Mouse (Mus musculus): Measurements from ENCODE around the gene Kcna1. TPM values are rescaled to one million over a fixed set of nuclear protein-coding genes. Genes with fewer than 3 reads are reported as not detected.

Gene Kcna1
- total and polyA plus RNA-seq, 3 experiments, result not detected

- no peaks in the 10 kb centered on the region for H3K79me2 ChIP-seq (replicated peaks; ENCODE audit: control insufficient read depth, extremely low read depth, insufficient read depth, poor library complexity, severe bottlenecking)
- H3K36me3 ChIP-seq (replicated peaks in 1 of 2; ENCODE audit: control insufficient read depth in 1 of 2, insufficient read depth in 1 of 2, low read length in 1 of 2), result no peaks in the 10 kb centered on the region
- H3K4me2 ChIP-seq (ENCODE audit: insufficient read depth, low read depth, poor library complexity, severe bottlenecking), result no peak overlapping the region
- no peak overlapping the region for H3K27ac ChIP-seq (ENCODE audit: insufficient read depth, low read depth)
- in situ Hi-C loops (cut with MboI; ENCODE audit: low pct_ligation_motif_present, low pct_unique_long_range_greater_than_20kb, low sequenced_read_pairs), result no loop called here
- H3K9ac ChIP-seq (ENCODE audit: insufficient read depth, low read depth), result no peak overlapping the region
- TF ChIP-seq CTCF (conservative IDR thresholded peaks at IDR 0.05 in 1 of 2, IDR thresholded peaks at IDR 0.05 in 1 of 2; ENCODE audit: low read depth in 2 of 2, low read length in 2 of 2) (peak; percentile 57 to 59), PAX5 (IDR thresholded peaks at IDR 0.05; ENCODE audit: low read length) (no peak), GABPA (IDR thresholded peaks at IDR 0.05; ENCODE audit: insufficient replicate concordance, low read depth, low read length) (no peak)
- H3K27me3 ChIP-seq (replicated peaks), result peaks cover 90% of the 10 kb centered on the region
- DNase-seq (ENCODE audit: extremely low read depth), result no peak
- H3K4me3 ChIP-seq (replicated peaks in 1 of 3; ENCODE audit: low read depth in 2 of 3, low read length in 2 of 3, poor library complexity in 1 of 3), result no peak overlapping the region
- H3K4me1 ChIP-seq (ENCODE audit: control insufficient read depth in 1 of 2, insufficient read depth in 2 of 2), result no peaks in the 10 kb centered on the region
- dilution Hi-C loops (cut with MboI; ENCODE audit: extremely low pct_ligation_motif_present, extremely low pct_unique_long_range_greater_than_20kb, low sequenced_read_pairs), result no loop called here
- no peaks in the 10 kb centered on the region for H3K9me3 ChIP-seq (replicated peaks; ENCODE audit: low read length)
These were observed 32.8 kb upstream of the Kcna1 start for GRCm38 (mm10) chr6:126678961-126679360.

- no peak for TF ChIP-seq KAT2A (IDR thresholded peaks at IDR 0.05; ENCODE audit: insufficient replicate concordance, low read length)
- no peak for TF ChIP-seq E2F4 (IDR thresholded peaks at IDR 0.05; ENCODE audit: insufficient replicate concordance, low read depth, low read length)
- no peak for TF ChIP-seq TBP (conservative IDR thresholded peaks at IDR 0.05; ENCODE audit: low read depth, low read length)
- no peak for TF ChIP-seq USF2 (conservative IDR thresholded peaks at IDR 0.05; ENCODE audit: low read depth, low read length)
- no peak for TF ChIP-seq MAX (IDR thresholded peaks at IDR 0.05; ENCODE audit: low read length)
- TF ChIP-seq HCFC1 (IDR thresholded peaks at IDR 0.05; ENCODE audit: low read depth, low read length), result no peak
- TF ChIP-seq ETS1 (conservative IDR thresholded peaks at IDR 0.05; ENCODE audit: low read depth, low read length), result no peak
- no peak for TF ChIP-seq CTCF (conservative IDR thresholded peaks at IDR 0.05 in 1 of 2, IDR thresholded peaks at IDR 0.05 in 1 of 2; ENCODE audit: low read depth in 2 of 2, low read length in 2 of 2)
- no peaks in the 10 kb centered on the region for H3K4me1 ChIP-seq (ENCODE audit: control insufficient read depth in 1 of 2, insufficient read depth in 2 of 2)
- no peak overlapping the region for H3K9ac ChIP-seq (ENCODE audit: insufficient read depth, low read depth)
- no peak overlapping the region for H3K4me2 ChIP-seq (ENCODE audit: insufficient read depth, low read depth, poor library complexity, severe bottlenecking)
- dilution Hi-C loops (cut with MboI; ENCODE audit: extremely low pct_ligation_motif_present, extremely low pct_unique_long_range_greater_than_20kb, low sequenced_read_pairs) (no loop called here), in situ Hi-C loops (cut with MboI; ENCODE audit: low pct_ligation_motif_present, low pct_unique_long_range_greater_than_20kb, low sequenced_read_pairs) (no loop called here)
- no peaks in the 10 kb centered on the region for H3K36me3 ChIP-seq (replicated peaks in 1 of 2; ENCODE audit: control insufficient read depth in 1 of 2, insufficient read depth in 1 of 2, low read length in 1 of 2)
- H3K9me3 ChIP-seq (replicated peaks; ENCODE audit: low read length), result no peaks in the 10 kb centered on the region
- H3K27ac ChIP-seq (ENCODE audit: insufficient read depth, low read depth), result no peak overlapping the region
- H3K27me3 ChIP-seq (replicated peaks), result peaks cover 85% of the 10 kb centered on the region
- DNase-seq (ENCODE audit: extremely low read depth), result no peak
- no peak overlapping the region for H3K4me3 ChIP-seq (replicated peaks in 1 of 3; ENCODE audit: low read depth in 2 of 3, low read length in 2 of 3, poor library complexity in 1 of 3)
- H3K79me2 ChIP-seq (replicated peaks; ENCODE audit: control insufficient read depth, extremely low read depth, insufficient read depth, poor library complexity, severe bottlenecking), result no peaks in the 10 kb centered on the region
These were observed 20.8 kb upstream of the Kcna1 start for GRCm38 (mm10) chr6:126667001-126667400.

- Histone ChIP-seq H3K9me3 (replicated peaks; ENCODE audit: low read length) (no peaks in the 10 kb centered on the region), H3K27ac (ENCODE audit: insufficient read depth, low read depth) (no peak overlapping the region), H3K4me1 (ENCODE audit: control insufficient read depth in 1 of 2, insufficient read depth in 2 of 2) (no peaks in the 10 kb centered on the region), H3K36me3 (replicated peaks in 1 of 2; ENCODE audit: control insufficient read depth in 1 of 2, insufficient read depth in 1 of 2, low read length in 1 of 2) (no peaks in the 10 kb centered on the region), H3K27me3 (replicated peaks) (peaks cover 86% of the 10 kb centered on the region), H3K4me3 (replicated peaks in 1 of 3; ENCODE audit: low read depth in 2 of 3, low read length in 2 of 3, poor library complexity in 1 of 3) (no peak overlapping the region), H3K79me2 (replicated peaks; ENCODE audit: control insufficient read depth, extremely low read depth, insufficient read depth, poor library complexity, severe bottlenecking) (no peaks in the 10 kb centered on the region), H3K4me2 (ENCODE audit: insufficient read depth, low read depth, poor library complexity, severe bottlenecking) (no peak overlapping the region), H3K9ac (ENCODE audit: insufficient read depth, low read depth) (no peak overlapping the region)
- no peak for DNase-seq (ENCODE audit: extremely low read depth)
- TF ChIP-seq MEF2A (IDR thresholded peaks at IDR 0.05; ENCODE audit: borderline replicate concordance, low read depth, low read length) (no peak), POLR2A (IDR thresholded peaks at IDR 0.05; ENCODE audit: low read depth, low read length) (no peak), MYC (IDR thresholded peaks at IDR 0.05; ENCODE audit: low read depth, low read length) (no peak), ZKSCAN1 (IDR thresholded peaks at IDR 0.05; ENCODE audit: borderline replicate concordance, low read depth, low read length) (no peak), RAD21 (IDR thresholded peaks at IDR 0.05; ENCODE audit: low read depth, low read length) (no peak), UBTF (IDR thresholded peaks at IDR 0.05; ENCODE audit: low read depth, low read length) (no peak), ZC3H11A (IDR thresholded peaks at IDR 0.05; ENCODE audit: low read depth, low read length) (no peak), MXI1 (IDR thresholded peaks at IDR 0.05; ENCODE audit: low read depth, low read length) (no peak), ZMIZ1 (IDR thresholded peaks at IDR 0.05; ENCODE audit: low read depth, low read length) (no peak), SIN3A (IDR thresholded peaks at IDR 0.05; ENCODE audit: low read length) (no peak), PAX5 (IDR thresholded peaks at IDR 0.05; ENCODE audit: low read length) (no peak), NELFE (IDR thresholded peaks at IDR 0.05; ENCODE audit: low read depth, low read length) (no peak), TBP (conservative IDR thresholded peaks at IDR 0.05; ENCODE audit: low read depth, low read length) (no peak), CHD1 (IDR thresholded peaks at IDR 0.05; ENCODE audit: low read depth, low read length) (no peak), MAFK (IDR thresholded peaks at IDR 0.05; ENCODE audit: insufficient replicate concordance, low read length) (no peak)
- in situ Hi-C loops (cut with MboI; ENCODE audit: low pct_ligation_motif_present, low pct_unique_long_range_greater_than_20kb, low sequenced_read_pairs) (no loop called here), dilution Hi-C loops (cut with MboI; ENCODE audit: extremely low pct_ligation_motif_present, extremely low pct_unique_long_range_greater_than_20kb, low sequenced_read_pairs) (no loop called here)
These were observed 19.9 kb upstream of the Kcna1 start for GRCm38 (mm10) chr6:126666091-126666490.
